Mouse (Mus musculus): ENCODE measurements at regions not wholly inside any gene's neighbourhood (a gene's known extent, or its start where the extent isn't known, plus 50 kb on each side); places are given as distances from the start of the nearest gene placed in this dataset.
"Not testable (repeated sequence)": the region's sequence is repeated elsewhere in the genome, so short reads cannot be mapped to it uniquely, and the experiment has no call there.

DNA sequence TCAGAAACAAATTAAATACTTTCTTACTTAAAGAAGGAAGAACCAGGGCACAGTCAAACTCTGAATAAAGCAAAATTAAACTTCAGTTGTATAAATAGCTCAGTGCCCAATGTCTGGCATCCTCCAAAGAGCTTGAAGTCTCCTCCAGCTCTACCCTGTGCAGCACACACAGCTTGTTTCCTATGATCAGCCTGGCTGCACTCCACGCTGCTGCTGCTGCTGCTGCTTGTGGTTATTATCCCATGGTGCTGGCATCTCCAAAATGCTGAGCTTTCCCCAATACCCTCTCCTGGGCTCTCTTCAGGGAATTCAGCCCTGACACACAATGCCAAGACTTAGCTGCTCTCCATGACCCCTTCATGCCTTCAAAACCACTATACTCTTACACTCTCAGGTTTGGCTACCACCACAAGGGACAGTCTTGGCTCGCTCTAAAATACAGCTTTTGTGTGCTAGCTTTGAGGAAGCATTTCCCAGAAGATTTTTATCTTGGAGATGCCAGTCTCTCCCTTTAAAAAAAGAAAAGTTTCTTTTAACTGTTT, 121.0 kb downstream of the Rab10 start:
- DNase-seq (ENCODE audit: low spot score in 2 of 2), result not testable (repeated sequence)

DNA sequence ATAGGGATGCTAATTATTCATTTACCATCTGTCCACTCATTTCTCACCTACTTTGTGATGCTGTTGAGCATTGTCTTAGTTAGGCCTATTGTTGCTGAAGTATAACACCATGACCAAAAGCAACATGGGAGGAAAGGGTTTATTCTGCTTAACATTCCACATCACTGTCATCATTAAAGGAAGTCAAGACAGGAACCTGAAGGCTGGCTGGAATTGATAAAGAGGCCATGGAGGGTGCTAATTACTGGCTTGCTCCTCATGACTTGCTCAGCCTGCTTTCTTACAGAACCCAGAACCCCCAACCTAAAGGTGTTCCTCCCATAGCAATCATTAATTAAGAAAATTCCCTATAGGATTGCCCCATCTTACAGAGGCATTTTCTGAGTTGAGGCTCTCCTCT, 121.6 kb downstream of the Rab10 start:
- no peak for DNase-seq (ENCODE audit: low spot score in 2 of 2)

DNA sequence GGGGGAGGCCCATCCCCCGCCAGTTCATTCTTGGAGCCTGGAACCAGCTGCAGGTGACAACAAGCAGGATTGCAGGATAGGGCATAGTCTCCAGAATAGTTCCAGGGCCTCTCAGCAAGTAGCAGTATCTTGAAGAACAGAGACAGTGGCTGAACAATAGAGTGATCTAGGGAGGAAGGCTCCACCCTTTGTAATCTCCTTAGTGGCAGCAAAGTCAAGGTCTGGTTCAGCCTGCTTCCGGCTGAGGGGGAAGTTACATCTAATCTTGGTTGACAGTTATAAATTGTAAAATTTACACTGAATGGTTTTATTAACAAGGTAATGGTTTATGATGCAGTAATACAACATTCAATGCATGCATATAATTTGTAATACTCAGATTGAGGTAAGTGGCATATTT, 136.4 kb downstream of the Rab10 start:
- DNase-seq (ENCODE audit: low spot score in 2 of 2), result no peak

DNA sequence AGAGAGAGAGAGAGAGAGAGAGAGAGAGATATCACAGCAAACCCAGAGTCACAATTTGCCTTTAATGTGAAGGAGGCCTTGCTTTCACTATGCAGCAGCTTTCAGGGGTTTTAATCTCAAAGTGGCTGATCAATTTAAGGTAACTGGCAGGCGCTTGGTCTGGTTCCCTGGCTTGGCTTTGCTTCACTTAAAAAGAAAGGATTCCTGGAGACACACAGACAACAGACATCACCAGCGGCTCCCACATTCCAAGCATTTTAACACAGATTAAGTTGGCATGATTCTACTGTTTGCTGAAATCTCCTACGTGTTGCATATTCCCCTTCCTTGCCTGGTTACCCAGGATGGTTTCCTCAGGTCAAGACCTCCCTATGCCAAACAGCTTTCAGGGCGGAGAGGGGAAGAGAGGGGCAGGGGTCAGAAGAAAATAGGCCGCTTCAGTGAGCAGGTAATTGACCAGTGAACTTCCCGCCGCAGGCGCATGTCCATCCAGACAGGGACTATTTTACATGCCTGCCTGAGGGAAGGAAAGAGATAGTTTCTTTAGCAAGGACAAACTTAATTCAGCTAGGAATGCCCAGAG, 140.0 kb downstream of the Rab10 start:
- not testable (repeated sequence) for DNase-seq (ENCODE audit: low spot score in 2 of 2)

DNA sequence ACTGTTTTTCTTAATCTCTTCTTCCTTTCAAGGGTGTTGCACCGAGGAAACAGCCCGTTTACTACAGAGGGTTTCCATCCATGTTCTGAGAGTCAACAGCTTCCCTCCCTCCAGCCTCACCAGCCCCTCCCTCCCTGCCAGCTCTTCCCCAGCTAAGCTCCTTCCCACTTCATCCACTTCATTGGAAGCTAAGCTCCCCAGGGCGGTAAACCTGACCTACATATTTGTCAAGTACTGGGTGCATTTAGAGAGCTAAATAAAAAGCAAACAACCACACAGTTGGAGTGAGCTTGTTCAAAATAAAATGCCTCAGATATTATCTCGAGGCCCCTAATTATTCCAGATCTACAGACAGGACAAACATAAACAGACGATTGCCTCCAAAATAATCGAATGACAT, 148.1 kb downstream of the Rab10 start:
- DNase-seq (ENCODE audit: low spot score in 2 of 2), result not testable (repeated sequence)

DNA sequence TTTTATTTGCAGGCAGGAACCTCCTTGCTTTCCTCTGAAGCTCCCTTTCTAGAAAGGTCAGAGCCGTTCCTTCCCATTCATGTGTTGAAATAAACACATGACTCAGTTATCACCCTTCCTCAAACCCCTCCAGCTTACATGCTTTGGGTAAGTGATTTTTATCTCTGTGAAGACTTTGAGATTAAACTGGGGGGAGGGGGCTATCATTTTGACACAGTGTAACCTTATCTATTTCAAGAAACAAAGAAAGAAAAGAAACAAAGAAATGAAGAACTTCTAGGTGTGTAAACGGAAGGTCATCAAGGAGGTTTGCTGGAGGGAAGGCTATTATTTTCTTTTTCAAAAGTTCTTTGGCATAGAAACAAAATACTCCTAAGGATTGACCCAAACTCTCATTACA, 151.0 kb downstream of the Rab10 start:
- DNase-seq (ENCODE audit: low spot score in 2 of 2), result not testable (repeated sequence)

DNA sequence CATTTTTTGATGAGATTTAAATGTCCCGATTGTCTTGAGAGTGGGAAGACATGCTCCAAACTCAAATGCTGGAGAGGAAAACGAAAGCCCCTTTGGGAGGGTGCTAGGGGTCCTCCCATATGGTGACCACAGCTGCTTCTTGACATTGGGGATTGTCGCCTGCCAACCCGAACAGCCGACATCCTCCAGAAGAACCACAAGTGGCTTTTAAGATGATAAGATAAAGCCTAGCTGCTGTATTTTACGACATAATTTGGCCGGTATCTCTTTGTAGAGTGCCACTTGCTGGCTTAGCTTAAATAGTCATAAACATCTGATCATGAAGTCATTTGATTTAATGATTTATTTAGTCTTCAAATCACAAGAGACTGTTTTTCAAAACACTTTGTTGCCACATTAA, 156.1 kb downstream of the Rab10 start:
- not testable (repeated sequence) for DNase-seq (ENCODE audit: low spot score in 2 of 2)

DNA sequence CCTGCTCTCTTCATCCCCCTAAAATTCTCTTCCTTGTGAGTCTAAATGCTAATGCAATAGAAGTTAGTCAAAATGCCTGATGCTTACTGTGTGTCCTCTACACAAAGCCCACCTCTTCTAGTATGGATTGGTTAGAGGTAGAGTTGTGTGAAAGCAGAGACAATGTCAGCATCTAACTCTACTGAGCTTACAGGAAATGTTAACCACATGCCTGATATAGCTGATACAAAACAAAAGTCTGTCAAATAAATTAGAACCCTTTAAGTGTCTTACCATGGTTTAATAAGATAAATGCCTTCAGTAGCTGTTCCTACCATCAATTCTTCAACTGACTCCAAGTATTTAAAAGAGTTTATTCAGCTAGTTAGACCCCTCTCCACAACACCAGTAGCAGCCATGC, 177.2 kb downstream of the Rab10 start:
- not testable (repeated sequence) for DNase-seq (ENCODE audit: low spot score in 2 of 2)

DNA sequence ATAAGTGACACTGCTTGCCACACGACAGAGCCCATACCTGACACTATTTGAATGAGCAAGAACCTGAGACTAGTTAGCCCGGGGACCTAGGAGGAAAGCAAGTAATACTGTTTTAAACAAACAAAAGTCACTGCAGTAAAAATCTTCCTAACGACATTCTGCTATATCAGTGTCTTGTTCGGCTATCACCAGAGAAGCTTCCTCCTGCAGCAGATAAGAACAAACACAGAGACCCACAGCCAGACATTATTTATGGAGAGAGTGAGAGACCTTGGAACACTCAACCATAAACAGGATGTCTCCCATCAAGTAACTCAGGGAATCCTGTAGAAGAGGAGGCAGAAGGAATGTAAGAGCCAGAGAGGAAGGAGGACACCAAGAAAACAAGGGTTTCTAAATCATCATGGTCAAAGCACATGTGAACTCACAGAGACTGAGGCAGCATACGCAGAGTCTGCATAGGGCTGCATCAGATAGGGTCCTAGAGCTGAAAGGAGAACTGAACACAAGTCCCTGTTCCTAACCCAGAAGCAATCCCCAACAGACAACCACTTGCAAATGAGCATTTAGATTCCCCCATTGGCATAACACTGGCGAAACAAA, 178.5 kb downstream of the Rab10 start:
- DNase-seq (ENCODE audit: low spot score in 2 of 2), result not testable (repeated sequence)

DNA sequence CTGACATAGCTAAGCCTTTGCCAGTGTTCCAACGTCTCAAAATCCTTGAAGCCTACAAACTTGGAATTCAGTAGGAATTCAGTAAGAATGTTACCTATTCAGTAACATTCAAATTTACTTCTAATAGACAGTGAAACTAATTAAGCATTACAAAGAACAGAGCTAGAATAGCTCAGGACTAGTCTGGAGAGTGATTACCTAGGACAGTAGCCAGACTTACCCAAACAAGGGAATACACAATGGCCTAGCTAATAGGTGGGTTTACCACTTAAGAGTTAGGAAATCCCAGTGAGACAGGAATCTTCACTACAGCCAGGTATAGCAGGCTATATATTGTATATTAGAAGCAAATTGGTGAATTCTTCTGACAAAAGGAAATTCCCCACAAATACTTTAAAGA, 182.4 kb downstream of the Rab10 start:
- DNase-seq (ENCODE audit: low spot score in 2 of 2), result not testable (repeated sequence)

DNA sequence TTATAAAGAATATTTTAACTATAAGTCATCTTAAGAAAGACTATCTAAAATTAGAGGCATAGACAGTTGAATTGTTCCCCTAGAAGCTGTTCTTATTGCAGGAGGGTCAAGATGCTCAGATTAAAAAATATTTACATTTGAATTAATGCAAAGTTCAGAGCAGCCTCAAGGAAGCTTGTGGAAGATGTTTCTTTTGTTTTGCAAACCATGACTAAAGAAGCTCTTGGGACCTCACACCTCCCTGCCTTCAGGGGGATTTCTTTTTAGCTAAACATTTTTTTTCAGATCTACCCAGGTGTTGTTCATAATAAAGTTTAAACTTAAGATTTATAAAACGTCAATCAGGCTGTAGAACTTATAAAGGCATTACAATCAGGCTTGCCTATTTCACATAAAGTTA, 185.7 kb downstream of the Rab10 start:
- no peak for DNase-seq (ENCODE audit: low spot score in 2 of 2)

DNA sequence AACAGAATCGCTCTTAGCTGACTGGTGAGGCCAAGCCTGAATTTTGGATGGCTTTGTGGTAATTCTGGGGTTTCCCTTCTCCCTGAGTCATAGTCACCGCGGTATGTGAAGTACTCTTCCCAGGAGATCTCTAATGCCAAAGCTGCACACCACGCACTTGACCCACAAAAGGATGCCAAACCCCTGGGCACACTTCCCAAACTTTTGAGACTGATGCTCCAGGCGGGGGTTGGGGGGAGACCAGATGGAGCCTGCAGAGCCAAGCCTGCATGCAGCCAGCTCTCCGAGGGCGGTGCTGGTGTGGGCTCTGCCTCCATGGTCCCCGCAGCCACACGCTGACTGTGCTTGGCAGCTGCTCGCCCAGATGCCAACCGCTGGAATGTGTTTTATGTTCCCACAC, 199.2 kb downstream of the Rab10 start:
- DNase-seq (ENCODE audit: low spot score in 2 of 2), result not testable (repeated sequence)

DNA sequence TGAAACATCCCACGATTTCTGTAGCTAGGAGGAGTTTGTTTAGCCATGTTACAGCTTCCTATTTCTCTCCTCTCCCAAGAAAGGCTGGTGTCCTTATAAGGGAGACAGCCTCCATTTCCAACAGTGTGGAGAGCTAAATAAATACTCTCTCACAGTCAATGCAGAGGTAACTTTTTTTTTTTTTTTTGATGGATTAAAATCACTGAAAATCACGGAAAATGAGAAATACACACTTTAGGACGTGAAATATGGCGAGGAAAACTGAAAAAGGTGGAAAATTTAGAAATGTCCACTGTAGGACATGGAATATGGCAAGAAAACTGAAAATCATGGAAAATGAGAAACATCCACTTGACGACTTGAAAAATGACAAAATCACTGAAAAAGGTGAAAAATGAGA, 200.1 kb downstream of the Rab10 start:
- DNase-seq (ENCODE audit: low spot score in 2 of 2), result peak; percentile 38 to 77

DNA sequence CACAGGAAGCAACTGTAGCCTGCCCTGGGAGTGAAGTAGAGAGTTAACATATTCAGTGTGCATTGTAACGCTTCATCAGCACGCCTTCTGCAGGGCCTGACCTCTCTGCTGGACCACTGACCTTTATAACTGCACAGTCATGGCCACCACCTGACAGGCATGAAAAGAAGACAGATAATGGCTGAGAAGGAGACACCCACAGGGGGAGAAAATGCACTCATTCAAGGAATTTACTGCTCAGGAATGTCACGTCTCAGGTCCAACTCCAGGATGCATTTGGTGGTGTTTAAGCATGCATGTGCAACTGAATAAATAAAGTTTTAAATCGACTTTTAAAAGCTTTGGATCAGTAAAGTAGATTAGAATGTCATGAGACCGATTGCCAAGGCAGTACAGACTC, 207.8 kb downstream of the Rab10 start:
- not testable (repeated sequence) for DNase-seq (ENCODE audit: low spot score in 2 of 2)

DNA sequence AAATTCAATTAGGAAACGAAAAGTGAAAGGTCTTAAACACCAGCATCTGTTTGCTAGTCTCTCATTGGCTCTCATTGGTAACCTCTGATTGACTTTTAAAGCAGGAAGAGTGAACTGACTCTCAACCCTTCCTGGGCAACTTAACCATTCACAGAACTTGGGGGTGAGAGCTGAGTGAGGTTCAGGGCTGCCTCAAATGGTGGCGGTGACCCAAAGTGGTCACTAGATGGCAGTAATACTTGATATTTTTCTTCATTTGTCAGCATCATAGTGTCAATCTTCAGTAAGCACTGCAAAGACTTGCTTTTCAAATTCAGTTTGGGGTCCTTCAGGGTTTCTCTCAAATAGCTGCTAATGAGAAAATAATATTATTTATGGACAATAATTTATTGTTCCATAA, 211.6 kb downstream of the Rab10 start:
- peak; percentile 6 to 37 for DNase-seq (ENCODE audit: low spot score in 2 of 2)

DNA sequence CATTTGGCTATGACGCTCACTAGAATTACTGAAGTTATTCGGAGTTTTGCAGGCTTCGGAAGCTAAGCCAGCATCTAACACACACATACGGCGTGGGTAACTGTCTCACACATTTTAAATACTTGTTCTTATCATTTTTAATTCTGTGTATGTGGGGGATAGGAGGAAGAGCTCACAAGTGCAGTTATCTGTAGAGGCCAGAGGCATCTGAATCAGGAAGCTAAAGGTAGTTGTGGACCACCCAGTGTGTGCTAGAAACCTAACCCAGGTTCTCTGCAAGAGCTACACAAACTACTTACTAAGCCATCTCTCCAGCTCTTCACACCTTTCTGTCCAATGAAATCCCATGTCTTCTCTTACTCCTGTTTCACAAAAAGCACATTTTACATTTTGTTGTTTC, 215.3 kb downstream of the Rab10 start:
- DNase-seq (ENCODE audit: low spot score in 2 of 2), result no peak

DNA sequence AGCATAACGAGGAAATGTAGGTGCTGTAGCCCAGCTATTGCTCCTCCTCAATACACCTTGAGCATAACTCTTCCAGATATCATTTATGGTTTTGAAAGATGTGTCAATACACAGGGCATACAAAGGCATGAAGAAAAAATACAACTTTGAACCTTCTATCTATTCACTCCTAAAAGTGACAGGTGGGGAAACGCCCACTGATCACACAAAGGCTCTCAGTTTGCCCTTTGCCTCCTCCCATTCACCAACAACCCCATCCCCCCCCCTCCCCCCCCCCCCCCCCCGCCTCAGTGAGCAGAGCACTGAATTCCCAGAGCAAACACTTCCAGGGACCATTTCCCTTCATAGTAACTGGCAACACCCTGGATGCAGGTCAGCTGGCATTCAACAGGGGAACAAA, 216.8 kb downstream of the Rab10 start:
- not testable (repeated sequence) for DNase-seq (ENCODE audit: low spot score in 2 of 2)

DNA sequence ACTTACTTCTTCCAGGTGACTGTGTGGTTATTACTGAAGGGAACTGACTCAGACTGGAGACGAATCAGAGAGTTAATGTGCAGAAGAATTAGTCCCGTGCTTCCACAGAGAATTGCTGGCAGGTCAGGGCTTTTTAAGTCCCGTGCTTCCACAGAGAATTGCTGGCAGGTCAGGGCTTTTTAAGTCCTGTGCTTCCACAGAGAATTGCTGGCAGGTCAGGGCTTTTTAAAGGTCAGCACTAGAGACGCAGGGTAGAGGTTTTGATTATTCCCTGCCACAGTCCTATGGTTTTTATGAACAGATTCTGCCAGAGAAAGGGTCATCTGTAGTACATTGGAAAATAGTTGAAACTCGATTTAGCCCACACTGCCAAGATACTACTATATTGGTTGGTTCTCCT, 260.2 kb downstream of the Rab10 start:
- DNase-seq (ENCODE audit: low spot score in 2 of 2), result not testable (repeated sequence)

DNA sequence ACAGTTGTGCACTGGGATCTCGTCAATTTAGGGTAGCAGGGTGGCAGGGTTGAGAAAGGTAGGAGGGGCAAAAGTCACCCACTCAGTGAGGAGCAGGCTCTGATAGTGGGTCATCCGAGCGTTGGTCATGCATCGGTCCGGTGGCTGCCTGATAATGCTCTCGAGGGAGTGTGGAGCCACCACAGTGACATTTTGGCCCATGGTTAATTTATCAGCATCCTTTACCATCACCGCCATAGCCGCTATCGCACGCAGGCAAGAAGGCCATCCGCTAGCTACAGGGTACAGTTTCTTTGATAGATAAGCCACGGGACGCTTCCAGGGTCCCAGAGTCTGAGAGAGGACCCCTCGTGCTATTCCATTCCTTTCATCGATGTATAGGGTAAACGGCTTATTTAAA, 291.3 kb downstream of the Rab10 start:
- DNase-seq (ENCODE audit: low spot score in 2 of 2), result not testable (repeated sequence)

DNA sequence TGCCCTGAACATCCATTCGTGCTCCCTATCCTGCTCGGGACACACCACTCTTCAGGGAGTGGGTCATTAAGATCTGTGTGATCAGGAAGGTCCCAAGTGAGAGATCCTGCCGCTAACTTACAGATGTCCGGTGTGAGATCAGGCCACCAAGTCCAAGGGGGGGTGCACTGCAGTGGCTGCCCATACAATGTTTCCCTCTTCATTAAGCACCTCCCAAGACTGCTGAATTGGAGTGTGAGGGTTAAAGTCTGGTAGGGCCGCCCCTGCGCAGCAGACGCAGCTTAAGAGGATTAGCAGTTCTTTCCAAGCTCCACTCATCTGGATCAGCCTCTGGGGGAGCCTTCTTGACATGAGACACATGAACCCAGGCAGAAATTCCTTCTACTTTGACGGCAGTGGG, 293.0 kb downstream of the Rab10 start:
- DNase-seq (ENCODE audit: low spot score in 2 of 2), result not testable (repeated sequence)

All from spleen, postnatal 36 days (tissue).